Mouse (Mus musculus) midbrain, embryonic 13.5 days (tissue): ENCODE measurements at regions not wholly inside any gene's neighbourhood (a gene's known extent, or its start where the extent isn't known, plus 50 kb on each side); places are given as distances from the start of the nearest gene placed in this dataset.

Experiments used
- ATAC-seq: fragments of 200-750 bp; cut with Nextera tagmentation; 2 replicates; pipeline ENCODE4 v1.8.0; 2017; ENCODE audit warnings: mild to moderate bottlenecking, moderate TSS enrichment, moderate library complexity
- H3K27ac ChIP-seq: fragments of 300-500 bp; sonication (generic); 2 replicates; pipeline ENCODE4 v1.5.1; 2015; ENCODE audit warnings: inconsistent platforms, mild to moderate bottlenecking, moderate library complexity
- H3K27me3 ChIP-seq: fragments of 300-500 bp; sonication (generic); 2 replicates; pipeline ENCODE4 v1.6.1; 2015; ENCODE audit warnings: mild to moderate bottlenecking, inconsistent platforms
- H3K36me3 ChIP-seq: fragments of 300-500 bp; sonication (generic); 2 replicates; pipeline ENCODE4 v1.6.1; 2015; ENCODE audit warnings: mild to moderate bottlenecking, inconsistent platforms
- H3K4me1 ChIP-seq: fragments of 300-500 bp; sonication (generic); replicated peaks from 2 replicates; pipeline ENCODE4 v1.6.1; 2015; ENCODE audit warnings: inconsistent platforms
- H3K4me2 ChIP-seq: fragments of 300-500 bp; sonication (generic); replicated peaks from 2 replicates; pipeline ENCODE4 v1.6.1; 2015; ENCODE audit warnings: moderate library complexity, mild to moderate bottlenecking, inconsistent platforms
- H3K4me3 ChIP-seq: fragments of 300-500 bp; sonication (generic); replicated peaks from 2 replicates; pipeline ENCODE4 v1.5.1; 2015; ENCODE audit warnings: mild to moderate bottlenecking, inconsistent platforms
- H3K9ac ChIP-seq: fragments of 300-500 bp; sonication (generic); replicated peaks from 2 replicates; pipeline ENCODE4 v1.6.1; 2015; ENCODE audit warnings: mild to moderate bottlenecking, inconsistent platforms
- H3K9me3 ChIP-seq: fragments of 300-500 bp; sonication (generic); 2 replicates; pipeline ENCODE4 v1.6.1; 2016; ENCODE audit warnings: mild to moderate bottlenecking, inconsistent platforms
- WGBS: fragments of 180-500 bp; shearing (Covaris S2); methylation state at CpG from one replicate; pipeline ENCODE4 v1.1.7; 2015; 5-methylcytosine and 5-hydroxymethylcytosine counted together

DNA sequence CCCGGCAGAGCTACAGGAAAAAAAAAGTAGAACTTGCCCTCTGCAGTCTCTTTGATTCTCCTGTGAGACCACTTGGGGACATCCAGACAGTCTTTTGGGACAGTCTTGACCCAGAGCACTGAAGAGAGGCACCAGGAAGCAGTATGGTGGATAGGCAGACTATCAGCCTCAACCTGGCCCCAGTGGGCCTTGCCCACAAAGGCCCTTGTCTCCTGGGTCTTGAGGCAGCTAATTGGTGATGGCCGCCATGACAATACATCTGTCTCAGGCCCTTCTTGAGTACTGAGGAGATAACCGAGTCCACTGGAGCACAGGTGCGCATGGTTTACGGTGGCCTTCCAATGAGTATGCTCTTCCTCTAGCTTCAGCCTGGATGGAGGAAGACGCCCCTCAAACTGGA is 170.6 kb upstream of the Rpl34 start:
- Histone ChIP-seq H3K27me3 (no peaks in the 10 kb centered on the region), H3K36me3 (no peaks in the 10 kb centered on the region), H3K4me3 (no peak overlapping the region), H3K9me3 (no peaks in the 10 kb centered on the region), H3K4me2 (no peak overlapping the region), H3K27ac (no peak overlapping the region), H3K9ac (no peak overlapping the region), H3K4me1 (peaks cover 9% of the 10 kb centered on the region; the same call in 1 of the 2 replicates)
- WGBS: 89% methylated on average over 6 of the region's 6 CpGs
- ATAC-seq: no peak

DNA sequence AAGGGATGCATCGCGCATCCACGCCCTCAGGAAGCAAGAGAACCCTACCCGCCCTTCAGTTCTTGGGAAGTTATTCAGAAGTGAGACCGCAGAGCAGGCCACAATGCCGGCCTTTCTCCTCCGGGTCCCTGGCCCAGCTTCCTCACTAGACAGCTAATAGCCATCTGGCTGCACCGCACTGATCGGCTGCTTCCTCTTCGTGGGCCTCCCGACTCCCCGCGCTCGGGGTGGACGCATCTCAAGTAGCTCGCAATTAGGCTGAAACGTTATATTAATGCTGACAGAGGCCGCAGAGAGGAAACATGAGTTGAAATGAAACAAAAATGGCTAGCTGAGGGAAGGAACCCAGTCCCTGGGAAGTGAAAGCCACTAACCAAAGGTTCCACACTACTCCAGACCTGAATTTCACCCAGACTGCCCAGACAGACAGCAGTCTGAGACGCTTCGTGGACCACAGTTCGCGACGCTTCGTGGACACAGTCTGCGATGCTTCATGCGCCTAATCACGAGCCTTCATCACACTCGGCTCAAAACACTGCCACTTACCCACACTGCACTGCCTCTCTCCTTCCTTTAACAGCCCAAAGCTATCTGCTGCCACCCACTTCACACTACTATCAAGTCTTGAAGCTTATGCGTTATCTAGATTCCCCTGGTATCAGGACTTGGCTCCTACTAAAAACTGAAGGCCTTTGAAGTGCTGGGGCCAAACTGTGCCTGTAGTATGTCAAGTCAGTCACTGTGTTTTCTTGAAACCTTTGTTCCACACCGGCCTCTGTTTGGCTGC is 170.0 kb upstream of the Rpl34 start:
- Histone ChIP-seq H3K9ac (no peak overlapping the region), H3K4me1 (peaks cover 9% of the 10 kb centered on the region; the same call in 1 of the 2 replicates), H3K4me3 (no peak overlapping the region), H3K9me3 (no peaks in the 10 kb centered on the region), H3K36me3 (no peaks in the 10 kb centered on the region), H3K27ac (no peak overlapping the region), H3K27me3 (no peaks in the 10 kb centered on the region), H3K4me2 (no peak overlapping the region)
- 81% methylated on average over 30 of the region's 30 CpGs for WGBS
- ATAC-seq: no peak

DNA sequence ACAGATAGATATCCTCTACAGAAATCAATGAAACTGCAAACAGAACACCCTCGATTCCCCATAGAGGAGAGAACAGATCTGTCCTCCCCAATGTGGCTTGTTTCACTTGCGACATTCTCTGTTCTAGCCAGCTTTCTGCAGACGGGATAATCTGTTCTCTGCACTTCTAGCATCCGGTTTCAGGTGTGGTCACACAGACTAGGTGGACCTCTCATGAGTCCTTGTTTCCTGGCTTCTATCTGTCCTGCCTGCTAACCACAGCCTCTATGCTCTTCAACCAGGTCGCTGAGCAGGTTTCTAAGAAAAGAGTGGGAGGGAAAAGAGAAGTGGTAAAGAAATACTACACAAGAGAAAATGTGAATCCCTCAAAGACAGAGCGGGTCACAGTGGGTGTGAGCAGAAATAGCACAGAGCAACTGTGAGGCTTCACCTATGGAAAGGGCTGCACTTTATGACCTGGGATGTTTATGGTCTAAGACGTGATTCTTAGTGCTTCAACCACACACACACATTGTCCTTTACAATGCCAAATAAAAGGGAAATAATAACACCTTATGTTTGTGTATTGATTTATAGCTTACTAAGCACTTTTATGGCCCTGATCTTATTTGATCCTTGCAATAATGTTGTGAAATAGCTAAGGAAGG is 164.1 kb upstream of the Rpl34 start:
- no peak overlapping the region for H3K4me2 ChIP-seq
- H3K4me1 ChIP-seq: no peaks in the 10 kb centered on the region
- no peak overlapping the region for H3K9ac ChIP-seq
- H3K4me3 ChIP-seq: no peak overlapping the region
- 86% methylated on average over 7 of the region's 7 CpGs for WGBS
- no peaks in the 10 kb centered on the region for H3K27me3 ChIP-seq
- H3K27ac ChIP-seq: no peak overlapping the region
- no peak for ATAC-seq
- no peaks in the 10 kb centered on the region for H3K36me3 ChIP-seq
- peaks cover 7% of the 10 kb centered on the region; the same call in 1 of the 2 replicates for H3K9me3 ChIP-seq

DNA sequence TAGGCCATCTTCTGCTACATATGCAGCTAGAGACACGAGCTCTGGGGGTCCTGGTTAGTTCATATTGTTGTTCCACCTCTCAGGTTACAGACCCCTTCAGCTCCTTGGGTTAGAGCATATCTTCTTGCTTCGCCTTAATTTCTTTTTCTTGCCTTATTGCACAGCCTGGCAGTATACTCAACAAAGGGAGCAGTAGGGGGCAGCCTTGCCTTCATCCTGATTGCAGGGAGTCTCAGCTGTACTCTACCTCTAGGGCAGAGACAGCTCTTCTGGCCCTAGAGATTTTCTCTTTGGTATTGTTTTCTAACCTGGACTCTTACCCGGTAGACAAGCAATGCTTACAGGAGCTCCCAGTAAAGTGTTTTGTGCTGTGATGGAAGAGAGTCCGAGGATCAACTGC is 161.1 kb upstream of the Rpl34 start:
- Histone ChIP-seq H3K9ac (no peak overlapping the region), H3K27me3 (no peaks in the 10 kb centered on the region), H3K36me3 (no peaks in the 10 kb centered on the region), H3K27ac (no peak overlapping the region), H3K4me1 (no peaks in the 10 kb centered on the region), H3K4me2 (no peak overlapping the region), H3K4me3 (no peak overlapping the region), H3K9me3 (peaks cover 11% of the 10 kb centered on the region; the same call in 1 of the 2 replicates)
- 88% methylated on average over 4 of the region's 4 CpGs for WGBS
- no peak for ATAC-seq

DNA sequence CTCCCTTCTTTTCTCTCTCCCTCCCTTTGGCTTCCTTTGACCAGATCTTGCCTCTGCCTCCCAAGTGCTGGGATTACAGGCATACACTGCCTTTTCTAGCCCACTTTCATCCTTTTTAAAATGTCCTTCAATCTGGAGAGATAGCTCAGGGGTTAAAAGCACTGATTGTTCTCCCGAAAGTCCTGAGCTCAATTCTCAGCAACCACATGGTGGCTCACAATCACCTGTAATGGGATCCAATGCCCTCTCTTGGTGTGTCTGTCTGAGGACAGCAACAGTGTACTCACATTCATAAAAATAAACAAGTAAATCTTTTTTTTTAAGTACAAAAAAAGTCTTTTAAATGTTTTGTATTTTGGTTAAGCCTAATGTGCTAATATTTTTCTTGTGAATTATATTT is 158.4 kb upstream of the Rpl34 start:
- no peak overlapping the region for H3K4me2 ChIP-seq
- H3K27me3 ChIP-seq: no peaks in the 10 kb centered on the region
- no peak overlapping the region for H3K27ac ChIP-seq
- ATAC-seq: no peak
- 77% methylated on average over 1 of the region's 1 CpGs for WGBS
- peaks cover 11% of the 10 kb centered on the region; the same call in 1 of the 2 replicates for H3K9me3 ChIP-seq
- no peak overlapping the region for H3K9ac ChIP-seq
- no peak overlapping the region for H3K4me3 ChIP-seq
- no peaks in the 10 kb centered on the region for H3K36me3 ChIP-seq
- H3K4me1 ChIP-seq: no peaks in the 10 kb centered on the region

DNA sequence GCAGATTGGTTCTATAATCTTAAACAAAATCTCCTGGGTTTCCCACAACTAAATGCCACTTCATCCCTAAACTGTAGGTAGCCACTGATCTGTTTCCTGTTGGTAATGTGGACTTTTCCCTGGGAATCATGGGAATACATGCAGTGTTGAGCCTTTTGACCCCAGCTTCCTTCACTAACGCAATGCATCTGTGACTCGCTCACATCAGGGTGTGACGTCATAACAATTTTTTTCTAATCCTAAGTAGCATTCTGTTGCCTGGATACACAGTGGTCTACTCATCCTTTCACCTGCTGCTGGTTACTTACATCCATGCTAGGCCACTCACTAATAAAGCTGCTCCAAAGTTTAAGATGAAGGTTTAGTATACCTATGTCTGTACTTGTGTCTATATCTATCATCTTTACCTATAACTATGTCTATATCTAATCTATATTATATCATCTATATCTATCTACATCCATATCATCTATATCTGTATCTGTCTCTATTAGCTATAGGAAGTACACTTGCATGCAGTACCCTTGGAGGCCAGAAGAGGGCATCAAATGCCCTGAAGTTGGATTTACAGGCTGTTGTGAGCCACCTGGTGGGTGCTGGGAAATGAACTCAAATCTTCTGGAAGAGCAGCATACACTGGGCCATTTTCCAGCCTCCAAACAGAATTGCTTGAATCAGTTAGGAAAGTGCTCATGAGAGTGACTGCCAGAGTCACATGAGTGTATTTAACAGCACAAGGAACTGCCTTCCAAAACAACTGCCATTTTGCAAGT is 157.5 kb upstream of the Rpl34 start:
- no peak overlapping the region for H3K9ac ChIP-seq
- H3K36me3 ChIP-seq: no peaks in the 10 kb centered on the region
- H3K4me3 ChIP-seq: no peak overlapping the region
- H3K27me3 ChIP-seq: no peaks in the 10 kb centered on the region
- 83% methylated on average over 3 of the region's 3 CpGs for WGBS
- H3K27ac ChIP-seq: no peak overlapping the region
- H3K4me2 ChIP-seq: no peak overlapping the region
- ATAC-seq: no peak
- no peaks in the 10 kb centered on the region for H3K4me1 ChIP-seq
- H3K9me3 ChIP-seq: peaks cover 11% of the 10 kb centered on the region; the same call in 1 of the 2 replicates

DNA sequence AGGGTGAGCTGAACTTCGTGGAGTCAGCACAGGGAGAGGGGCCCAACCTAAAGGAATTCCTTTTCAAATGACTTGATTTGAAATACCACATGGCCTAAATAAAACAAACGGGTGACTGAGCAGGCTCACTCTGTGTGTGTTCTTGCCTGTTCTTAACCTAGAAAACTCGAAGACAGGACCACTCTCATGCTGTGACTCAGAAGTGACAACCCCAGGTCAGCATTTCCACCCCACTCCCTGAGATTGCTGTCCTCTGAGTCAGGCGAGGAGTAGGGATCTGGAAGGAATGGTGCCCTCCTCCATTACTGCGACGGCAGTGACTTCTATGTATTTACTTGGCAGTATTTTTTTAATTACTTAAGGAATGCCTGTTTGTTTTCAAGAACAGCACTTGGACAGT is 155.8 kb upstream of the Rpl34 start:
- H3K27ac ChIP-seq: no peak overlapping the region
- no peaks in the 10 kb centered on the region for H3K36me3 ChIP-seq
- H3K9ac ChIP-seq: no peak overlapping the region
- H3K4me3 ChIP-seq: no peak overlapping the region
- no peaks in the 10 kb centered on the region for H3K4me1 ChIP-seq
- H3K27me3 ChIP-seq: no peaks in the 10 kb centered on the region
- 55% methylated on average over 6 of the region's 6 CpGs for WGBS
- H3K9me3 ChIP-seq: peaks cover 4% of the 10 kb centered on the region; the same call in 1 of the 2 replicates
- no peak overlapping the region for H3K4me2 ChIP-seq
- ATAC-seq: no peak

DNA sequence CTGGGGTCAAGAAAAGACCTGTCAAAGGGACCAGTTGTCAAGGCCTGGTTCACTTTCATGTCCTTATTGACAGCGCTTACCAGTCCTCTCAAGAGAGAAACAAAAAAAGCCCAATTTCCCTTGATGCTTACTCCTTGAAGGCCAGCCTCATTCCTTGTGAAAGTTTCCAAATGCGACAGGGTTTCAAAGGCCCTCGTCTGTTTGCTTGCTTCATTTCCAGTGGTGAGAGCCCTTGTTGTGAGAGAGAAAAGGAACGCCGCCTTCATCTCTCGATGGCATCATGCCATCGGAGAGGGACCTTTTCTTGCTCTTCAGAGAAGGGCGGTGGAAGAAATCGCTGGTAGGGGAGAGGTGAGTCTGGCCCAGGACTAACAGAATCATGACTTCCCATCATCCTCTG is 154.2 kb upstream of the Rpl34 start:
- ATAC-seq: no peak
- Histone ChIP-seq H3K27ac (no peak overlapping the region), H3K9ac (no peak overlapping the region), H3K27me3 (no peaks in the 10 kb centered on the region), H3K4me1 (no peaks in the 10 kb centered on the region), H3K4me3 (no peak overlapping the region), H3K9me3 (peaks cover 4% of the 10 kb centered on the region; the same call in 1 of the 2 replicates), H3K4me2 (no peak overlapping the region), H3K36me3 (no peaks in the 10 kb centered on the region)
- 94% methylated on average over 9 of the region's 9 CpGs for WGBS

DNA sequence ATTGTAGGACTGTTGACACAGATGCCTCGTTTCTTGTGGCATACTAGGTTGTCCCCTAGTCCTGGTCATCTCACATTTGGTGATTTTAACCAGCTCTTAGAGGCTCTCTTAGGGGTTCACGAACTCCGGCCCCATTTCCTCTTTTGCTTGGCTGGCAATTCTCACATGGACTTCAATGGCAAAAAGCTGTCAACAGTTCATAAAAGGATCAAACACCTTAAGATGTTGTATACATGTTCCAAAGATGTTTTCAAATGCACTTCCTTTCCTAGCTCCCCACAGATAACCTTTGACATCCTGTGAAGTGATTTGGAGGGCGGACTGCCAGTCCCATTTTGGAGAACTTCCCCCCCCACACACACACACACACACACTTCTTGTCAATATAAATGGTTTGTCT is 153.7 kb upstream of the Rpl34 start:
- WGBS: 81% methylated on average over 4 of the region's 4 CpGs
- no peaks in the 10 kb centered on the region for H3K27me3 ChIP-seq
- no peak overlapping the region for H3K4me3 ChIP-seq
- no peaks in the 10 kb centered on the region for H3K36me3 ChIP-seq
- H3K9ac ChIP-seq: no peak overlapping the region
- H3K4me1 ChIP-seq: no peaks in the 10 kb centered on the region
- no peak overlapping the region for H3K27ac ChIP-seq
- ATAC-seq: no peak
- peaks cover 4% of the 10 kb centered on the region; the same call in 1 of the 2 replicates for H3K9me3 ChIP-seq
- no peak overlapping the region for H3K4me2 ChIP-seq

DNA sequence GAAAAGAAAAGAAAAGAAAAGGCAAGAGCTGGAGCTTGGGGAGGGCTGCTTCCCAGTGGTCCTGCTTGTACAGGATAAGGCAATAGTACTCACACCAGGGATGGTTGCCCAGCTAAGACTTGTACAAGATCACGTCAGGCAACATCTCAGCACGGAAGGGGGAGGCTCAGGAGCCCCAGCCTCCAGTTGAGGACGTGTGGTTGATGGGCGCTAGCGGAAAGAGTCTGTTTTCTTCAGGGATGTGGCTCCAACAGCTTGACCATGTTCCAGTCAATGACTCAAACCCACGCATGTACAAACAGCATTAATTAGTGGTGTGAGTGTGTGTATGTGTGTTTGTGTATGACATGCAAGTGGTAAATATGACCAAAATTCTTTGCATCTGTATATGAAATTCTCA is 153.1 kb upstream of the Rpl34 start:
- no peak for ATAC-seq
- H3K9ac ChIP-seq: no peak overlapping the region
- H3K4me3 ChIP-seq: no peak overlapping the region
- no peaks in the 10 kb centered on the region for H3K4me1 ChIP-seq
- no peak overlapping the region for H3K4me2 ChIP-seq
- H3K27ac ChIP-seq: no peak overlapping the region
- peaks cover 4% of the 10 kb centered on the region; the same call in 1 of the 2 replicates for H3K9me3 ChIP-seq
- WGBS: 91% methylated on average over 6 of the region's 6 CpGs
- H3K36me3 ChIP-seq: no peaks in the 10 kb centered on the region
- H3K27me3 ChIP-seq: no peaks in the 10 kb centered on the region

DNA sequence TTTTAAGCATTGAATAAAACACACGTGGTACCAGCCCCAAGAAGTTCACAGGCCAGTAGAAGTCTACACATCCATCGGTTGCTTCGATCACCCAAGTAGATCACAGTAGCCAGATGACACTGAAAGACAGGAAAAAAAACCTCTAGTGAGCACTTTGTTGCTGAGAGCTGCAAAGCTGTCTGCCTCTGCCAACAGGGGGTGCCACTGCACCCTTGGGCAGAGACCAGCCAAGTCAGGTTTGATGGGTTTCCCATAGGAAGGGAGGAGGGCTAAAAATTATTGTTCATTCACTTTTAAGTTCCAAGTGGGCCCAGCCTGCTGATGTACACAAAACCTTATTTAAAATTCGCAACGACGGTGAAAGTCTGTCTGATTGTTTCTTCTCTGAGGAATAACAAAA is 150.3 kb upstream of the Rpl34 start:
- ATAC-seq: no peak
- H3K36me3 ChIP-seq: no peaks in the 10 kb centered on the region
- no peaks in the 10 kb centered on the region for H3K9me3 ChIP-seq
- 47% methylated on average over 6 of the region's 6 CpGs for WGBS
- H3K27me3 ChIP-seq: no peaks in the 10 kb centered on the region
- H3K9ac ChIP-seq: no peak overlapping the region
- H3K4me3 ChIP-seq: no peak overlapping the region
- H3K4me1 ChIP-seq: no peaks in the 10 kb centered on the region
- no peak overlapping the region for H3K4me2 ChIP-seq
- no peak overlapping the region for H3K27ac ChIP-seq

DNA sequence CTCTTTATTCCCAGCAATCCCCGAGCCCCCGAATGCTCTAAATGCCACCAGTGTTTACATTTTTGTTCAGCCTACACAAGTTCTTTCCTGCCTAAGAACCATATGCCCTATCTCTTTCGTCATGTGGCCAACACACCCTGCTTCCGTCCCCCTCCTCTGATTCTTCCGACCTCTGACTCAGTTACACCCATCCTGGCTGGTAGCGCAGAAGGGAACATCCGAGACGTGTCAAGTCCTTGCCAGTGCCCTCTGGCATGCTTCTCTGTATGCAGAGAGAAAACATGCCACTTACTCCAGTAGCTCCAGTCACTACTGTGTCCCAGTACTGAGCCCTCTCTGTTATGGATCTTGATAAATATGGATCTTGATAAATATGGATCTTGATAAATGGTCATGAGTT is 149.3 kb upstream of the Rpl34 start:
- no peak for ATAC-seq
- H3K4me3 ChIP-seq: no peak overlapping the region
- WGBS: 83% methylated on average over 8 of the region's 8 CpGs
- H3K27me3 ChIP-seq: no peaks in the 10 kb centered on the region
- H3K4me2 ChIP-seq: no peak overlapping the region
- no peaks in the 10 kb centered on the region for H3K4me1 ChIP-seq
- no peaks in the 10 kb centered on the region for H3K9me3 ChIP-seq
- H3K9ac ChIP-seq: no peak overlapping the region
- H3K36me3 ChIP-seq: no peaks in the 10 kb centered on the region
- H3K27ac ChIP-seq: no peak overlapping the region
